Mouse (Mus musculus) cerebellum, adult (tissue): ENCODE data around the gene Laptm4a.

ENCODE experiments used
- ATAC-seq: cut with Nextera tagmentation; 2 replicates; pipeline ENCODE4 v1.9.2; 2017; ENCODE audit warnings: mild to moderate bottlenecking, moderate library complexity, mixed read lengths; ENCODE audit not compliant: insufficient number of reproducible peaks, low FRiP score, low TSS enrichment

The Laptm4a gene

DNA sequence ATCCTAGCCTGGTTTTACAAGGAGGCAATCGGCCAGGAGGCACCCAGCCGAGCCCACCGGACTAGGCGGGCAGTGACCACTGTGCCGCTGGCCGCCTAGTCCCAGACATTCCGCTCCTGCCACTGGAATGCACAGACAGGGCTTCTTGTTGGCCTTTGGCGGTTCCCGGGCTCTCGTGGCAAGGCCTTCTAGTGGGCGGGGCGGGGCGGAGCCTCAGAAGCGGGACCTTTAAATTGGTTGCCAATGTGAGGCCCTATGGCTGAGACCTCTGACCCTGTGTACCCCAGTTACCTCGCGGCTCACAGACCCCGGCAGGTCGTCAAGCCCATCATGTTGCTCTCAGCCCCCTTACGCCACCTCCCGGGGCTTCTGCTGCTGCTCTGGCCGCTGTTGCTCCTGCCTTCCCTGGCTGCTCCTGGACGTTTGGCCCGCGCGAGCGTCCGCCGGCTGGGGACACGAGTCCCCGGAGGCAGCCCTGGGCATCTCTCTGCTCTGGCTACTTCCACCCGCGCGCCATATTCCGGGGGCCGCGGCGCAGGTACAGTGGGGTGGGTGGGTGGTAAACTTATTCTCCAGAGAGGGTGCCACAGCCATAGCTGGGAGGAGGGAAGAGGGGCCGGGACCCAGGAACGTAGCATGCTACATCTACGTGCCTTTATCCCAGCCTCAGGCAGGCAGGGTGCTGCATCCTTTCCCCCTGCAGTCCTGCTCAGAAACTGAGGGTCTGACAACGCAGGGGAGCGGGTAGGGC, 26.4 kb downstream of the Laptm4a start, which contains the start of gene Matn3:
Matn3 (plus strand) TSS at position 216 of the 751 bp plus-strand sequence.
- ATAC-seq, result peak; percentile 45; the same call in 1 of the 2 replicates

DNA sequence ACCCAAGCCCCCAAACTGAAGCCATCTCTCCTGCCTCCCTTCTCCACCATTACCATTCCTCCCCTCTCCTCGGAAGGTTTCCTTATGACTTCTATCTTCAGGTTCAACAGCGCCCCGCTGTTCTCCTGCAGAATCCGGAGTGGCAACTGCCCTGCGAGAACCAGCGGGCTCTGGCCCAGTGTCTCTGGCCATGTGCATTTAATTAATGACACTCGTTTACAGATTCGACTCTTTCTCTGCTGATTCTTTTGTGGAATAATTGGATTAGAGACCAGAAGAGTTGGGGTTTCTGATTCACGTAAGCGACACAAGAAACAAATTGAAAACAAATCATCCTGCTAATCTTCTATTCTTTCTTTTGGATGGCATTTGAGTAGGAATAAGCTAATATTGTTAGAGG, 31.7 kb downstream of the Laptm4a start:
- ATAC-seq, result no peak

DNA sequence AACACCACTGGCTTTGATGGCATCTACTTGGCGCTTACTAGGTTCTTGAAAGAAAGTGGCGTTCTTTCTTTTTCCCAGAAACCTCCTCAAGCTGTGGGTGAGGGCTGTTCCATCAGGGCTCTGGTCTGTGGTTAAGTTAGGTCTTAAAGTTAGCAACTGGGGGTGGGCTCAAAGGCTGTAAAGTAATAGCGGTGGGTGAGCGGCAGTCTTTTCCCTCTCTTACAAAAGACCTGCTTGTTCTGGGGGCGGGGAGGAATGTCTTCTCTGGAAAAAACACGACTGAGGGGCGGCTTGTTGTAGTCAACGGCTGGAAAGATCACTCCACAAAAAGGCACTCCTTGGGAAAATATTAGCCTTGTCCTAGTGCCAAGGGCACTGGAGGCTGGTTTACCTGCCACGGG, 32.7 kb downstream of the Laptm4a start:
- ATAC-seq, result no peak

DNA sequence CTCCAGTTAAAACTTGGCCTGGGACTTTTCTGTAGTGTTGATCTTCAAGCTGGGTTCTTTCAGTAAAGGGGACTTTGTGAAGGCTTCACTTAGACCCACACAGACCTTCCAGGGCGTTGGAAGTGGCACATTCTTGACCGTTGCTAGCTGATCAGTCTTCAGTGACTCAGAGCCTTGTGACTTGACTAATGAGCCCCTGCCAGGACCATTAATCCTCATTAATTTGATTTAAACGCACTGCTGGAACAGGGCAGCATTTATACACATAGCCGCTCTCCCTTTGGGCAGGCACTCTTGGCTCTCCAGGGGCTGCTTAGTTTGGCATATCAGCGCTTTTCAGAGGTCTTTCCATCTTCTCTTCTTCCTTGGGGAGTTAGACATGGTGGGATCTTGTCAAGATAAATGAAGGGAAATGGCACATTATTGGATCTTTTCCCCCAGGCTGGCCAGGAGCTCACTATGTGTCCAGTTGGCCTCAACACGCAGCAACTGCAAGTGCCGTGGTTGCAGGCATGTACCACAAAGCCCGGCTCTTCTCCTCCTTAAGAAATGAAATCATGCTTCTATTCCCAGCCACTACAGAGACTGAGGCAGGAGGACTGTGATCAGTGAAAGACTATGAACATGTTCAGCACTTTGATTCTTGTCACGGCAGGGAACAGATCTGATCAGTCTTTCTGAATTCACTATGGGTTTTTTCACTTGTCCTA, 40.3 kb downstream of the Laptm4a start:
- ATAC-seq, result no peak

DNA sequence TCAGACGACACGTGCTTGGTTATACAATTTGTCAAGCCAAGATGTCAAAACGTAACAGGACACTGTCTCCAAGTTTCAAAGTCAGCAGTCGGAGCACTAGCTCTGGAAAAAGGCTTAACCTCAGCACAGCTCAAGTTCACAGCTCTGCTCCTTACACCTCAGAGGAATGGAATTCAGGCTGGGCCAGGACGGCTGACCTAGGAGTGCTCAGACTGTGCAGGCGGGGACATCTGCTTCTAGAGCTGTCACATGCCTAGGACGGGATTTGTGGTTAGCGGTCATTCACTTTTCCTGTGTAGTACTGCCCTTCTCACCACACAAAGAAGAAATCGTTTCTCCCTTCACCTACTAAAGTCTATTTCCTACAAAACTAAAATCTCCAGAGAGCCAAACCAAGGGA, 48.4 kb downstream of the Laptm4a start:
- ATAC-seq, result no peak

DNA sequence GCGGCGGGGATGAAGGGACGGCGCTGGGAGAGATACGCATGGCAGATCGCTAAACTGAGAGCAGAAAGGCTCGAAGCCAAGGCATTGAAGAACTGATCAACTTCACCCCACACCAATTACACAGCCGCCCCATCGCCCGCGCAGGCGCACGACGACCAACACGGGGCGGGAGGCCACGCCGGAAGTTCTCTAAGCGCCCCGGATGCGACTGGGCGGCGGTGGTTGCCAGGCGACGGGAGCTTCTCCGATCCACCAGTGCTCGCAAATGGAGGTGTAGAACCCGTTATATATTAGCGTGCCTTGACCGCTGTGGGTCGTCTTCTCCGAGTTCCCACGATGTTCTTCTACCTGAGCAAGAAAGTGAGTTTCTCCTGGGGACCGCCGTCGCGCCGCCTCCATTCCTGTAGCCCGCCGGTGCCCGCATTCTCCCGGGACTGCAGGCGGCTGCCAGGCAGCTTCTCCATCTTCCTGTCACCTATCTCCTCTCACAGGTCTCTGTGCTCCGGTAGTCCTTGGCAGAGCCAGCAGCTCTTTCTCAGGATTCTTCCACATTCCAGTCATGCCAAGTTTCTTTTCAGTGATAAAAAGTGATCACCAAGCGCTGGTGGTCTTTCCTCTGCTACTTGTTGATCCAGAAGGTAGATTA, 52.5 kb downstream of the Laptm4a start, which contains the start of gene Wdr35:
Wdr35 (plus strand) TSS at position 73 of the 646 bp plus-strand sequence.
- peak; percentile 98 for ATAC-seq

DNA sequence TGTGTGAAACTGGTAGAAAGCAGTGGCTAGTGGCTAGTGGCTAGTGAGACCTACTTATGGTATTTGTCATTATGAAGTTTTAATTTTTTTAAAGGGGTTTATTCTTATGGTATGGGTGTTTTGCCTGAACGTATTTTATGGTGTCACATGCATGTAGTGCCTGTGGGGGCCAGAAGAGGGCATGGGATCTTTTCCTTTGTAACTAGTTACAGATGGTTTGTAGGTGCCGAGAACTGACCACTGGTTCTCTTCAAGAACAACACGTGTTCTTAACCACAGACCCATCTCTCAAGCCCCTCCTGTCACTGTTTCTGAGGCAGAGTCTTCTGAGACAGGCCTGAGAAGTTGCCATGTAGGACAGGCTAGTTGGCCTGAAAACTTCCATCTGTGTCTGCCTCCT, 53.6 kb downstream of the Laptm4a start:
- no peak for ATAC-seq
